ENCODE assay signal across 16 mouse cellular contexts in genomic region chr7:130037573-130037925, GRCm38 (mm10).
DNase-seq lines count a peak whose midpoint lies in the region; ATAC-seq and TF ChIP-seq lines count a peak whose summit lies in the region.
"Had no signal": no experiment of that assay in that cellular context is flagged by ENCODE, and none has a peak within 500 bp of the region (broad histone marks: within the 10 kb centered on the region; RNA-seq: fewer than 3 reads in every experiment).

No protein-coding gene starts in this region.

- no peaks in the 10 kb centered on the region for H3K27me3 ChIP-seq in limb, embryonic 15.5 days
- no peaks in the 10 kb centered on the region for H3K27me3 ChIP-seq in limb, embryonic 10.5 days (ENCODE audit: low read depth, poor library complexity, severe bottlenecking)
- H3K27me3 ChIP-seq in lung, embryonic 15.5 days, result no peaks in the 10 kb centered on the region
- H3K27me3 ChIP-seq in stomach, postnatal 0 days (ENCODE audit: control insufficient read depth, insufficient read depth, low read length), result no peaks in the 10 kb centered on the region
- H3K27me3 ChIP-seq in kidney, embryonic 15.5 days, result no peaks in the 10 kb centered on the region

- H3K27ac ChIP-seq in limb, embryonic 15.5 days, result 0 out of 2 replicates have a peak overlapping the region, but pooled peaks have one; percentile 50
- no peak overlapping the region for H3K27ac ChIP-seq in limb, embryonic 10.5 days
- H3K27ac ChIP-seq in lung, embryonic 15.5 days, result peak overlapping the region; percentile 79
- peak overlapping the region; percentile 89 for H3K27ac ChIP-seq in stomach, postnatal 0 days (replicated peaks)
- no peak overlapping the region for H3K27ac ChIP-seq in kidney, embryonic 15.5 days
- H3K27ac ChIP-seq: forebrain, embryonic 10.5 days; hindbrain, embryonic 14.5 days; liver, embryonic 14.5 days; midbrain, embryonic 12.5 days; neural tube, embryonic 12.5 days had no signal

- peak; percentile 34 to 47 for DNase-seq in cerebellum, postnatal 10 days
- DNase-seq in cerebellum, adult 11-12 months, result no peak
- DNase-seq in limb, embryonic 10.5 days (ENCODE audit: low spot score), result no peak
- DNase-seq in stomach, postnatal 0 days (ENCODE audit: low spot score), result no peak
- DNase-seq in kidney, postnatal 25 days, result no peak
- DNase-seq: B cell, adult 2 months; kidney, postnatal 36 days; right cerebral cortex, postnatal 14 days had no signal

- 82% methylated on average over 4 of the region's 4 CpGs for WGBS in limb, embryonic 15.5 days
- 84% methylated on average over 4 of the region's 4 CpGs for WGBS in limb, embryonic 10.5 days
- 48% methylated on average over 4 of the region's 4 CpGs for whole genome bisulfite sequencing in lung, embryonic 15.5 days
- 61% methylated on average over 4 of the region's 4 CpGs for WGBS in stomach, postnatal 0 days
- WGBS in kidney, embryonic 15.5 days, result 72% methylated on average over 4 of the region's 4 CpGs

- no peaks in the 10 kb centered on the region for H3K9me3 ChIP-seq in limb, embryonic 15.5 days
- H3K9me3 ChIP-seq in limb, embryonic 10.5 days (replicated peaks), result no peaks in the 10 kb centered on the region
- H3K9me3 ChIP-seq in lung, embryonic 15.5 days, result no peaks in the 10 kb centered on the region
- H3K9me3 ChIP-seq in stomach, postnatal 0 days (ENCODE audit: control insufficient read depth, low read length), result no peaks in the 10 kb centered on the region
- no peaks in the 10 kb centered on the region for H3K9me3 ChIP-seq in kidney, embryonic 15.5 days (replicated peaks)
- H3K9me3 ChIP-seq: midbrain, embryonic 12.5 days; neural tube, embryonic 12.5 days had no signal

- no peak overlapping the region for H3K4me2 ChIP-seq in limb, embryonic 15.5 days
- H3K4me2 ChIP-seq in lung, embryonic 15.5 days, result no peak overlapping the region
- no peak overlapping the region for H3K4me2 ChIP-seq in stomach, postnatal 0 days (replicated peaks; ENCODE audit: low read depth)
- no peak overlapping the region for H3K4me2 ChIP-seq in kidney, embryonic 15.5 days
- H3K4me2 ChIP-seq: hindbrain, embryonic 14.5 days; midbrain, embryonic 12.5 days; neural tube, embryonic 12.5 days had no signal

- no peak for ATAC-seq in limb, embryonic 15.5 days (ENCODE audit: insufficient number of reproducible peaks, low FRiP score, low TSS enrichment, low read depth)
- peak; percentile 83 for ATAC-seq in lung, embryonic 15.5 days (ENCODE audit: borderline replicate concordance, extremely low read depth, low FRiP score, low TSS enrichment)
- 0 out of 2 replicates have a peak, but pooled peaks have one; percentile 4 for ATAC-seq in stomach, postnatal 0 days (ENCODE audit: low FRiP score, low TSS enrichment)
- ATAC-seq in kidney, embryonic 15.5 days (replicated peaks; ENCODE audit: low FRiP score), result no peak

- peaks cover 9% of the 10 kb centered on the region for H3K4me1 ChIP-seq in limb, embryonic 15.5 days
- peaks cover 18% of the 10 kb centered on the region; the same call in 1 of the 2 replicates for H3K4me1 ChIP-seq in limb, embryonic 10.5 days
- peaks cover 38% of the 10 kb centered on the region for H3K4me1 ChIP-seq in lung, embryonic 15.5 days
- H3K4me1 ChIP-seq in stomach, postnatal 0 days (replicated peaks; ENCODE audit: control insufficient read depth, insufficient read depth), result no peaks in the 10 kb centered on the region; the same call in 1 of the 2 replicates
- peaks cover 19% of the 10 kb centered on the region for H3K4me1 ChIP-seq in kidney, embryonic 15.5 days

- no peak for TF ChIP-seq EP300 in stomach, postnatal 0 days (optimal IDR thresholded peaks at IDR 0.05)

- H3K4me3 ChIP-seq in limb, embryonic 15.5 days, result no peak overlapping the region
- H3K4me3 ChIP-seq in limb, embryonic 10.5 days, result no peak overlapping the region
- H3K4me3 ChIP-seq in lung, embryonic 15.5 days, result no peak overlapping the region
- no peak overlapping the region for H3K4me3 ChIP-seq in stomach, postnatal 0 days (ENCODE audit: low read depth, low read length)
- no peak overlapping the region for H3K4me3 ChIP-seq in kidney, embryonic 15.5 days (replicated peaks)
- H3K4me3 ChIP-seq: forebrain, embryonic 10.5 days; midbrain, embryonic 12.5 days; neural tube, embryonic 12.5 days had no signal

- no peak for TF ChIP-seq CTCF in stomach, postnatal 0 days (IDR thresholded peaks at IDR 0.05; ENCODE audit: low read depth)

- no peaks in the 10 kb centered on the region for H3K36me3 ChIP-seq in limb, embryonic 15.5 days
- H3K36me3 ChIP-seq in limb, embryonic 10.5 days, result no peaks in the 10 kb centered on the region
- no peaks in the 10 kb centered on the region for H3K36me3 ChIP-seq in lung, embryonic 15.5 days
- no peaks in the 10 kb centered on the region for H3K36me3 ChIP-seq in stomach, postnatal 0 days (ENCODE audit: control insufficient read depth, insufficient read depth, low read length)
- no peaks in the 10 kb centered on the region for H3K36me3 ChIP-seq in kidney, embryonic 15.5 days
- H3K36me3 ChIP-seq: forebrain, embryonic 10.5 days; midbrain, embryonic 12.5 days; neural tube, embryonic 12.5 days had no signal

- H3K9ac ChIP-seq in limb, embryonic 15.5 days, result no peak overlapping the region
- H3K9ac ChIP-seq in lung, embryonic 15.5 days, result no peak overlapping the region
- H3K9ac ChIP-seq in stomach, postnatal 0 days (ENCODE audit: low read length), result no peak overlapping the region
- H3K9ac ChIP-seq in kidney, embryonic 15.5 days, result no peak overlapping the region
- H3K9ac ChIP-seq: hindbrain, embryonic 14.5 days; liver, embryonic 14.5 days; midbrain, embryonic 12.5 days; neural tube, embryonic 12.5 days had no signal

Comparison
In these comparisons a context has a peak if more than half of its experiments do, and no peak if none do; other contexts are left out.
1. DNase-seq: peak in cerebellum, postnatal 10 days (2 of 2); none in cerebellum, adult 11-12 months (single experiment), limb, embryonic 10.5 days (single experiment), stomach, postnatal 0 days (single experiment) and kidney, postnatal 25 days (0 of 2).
2. H3K27ac ChIP-seq: peak in limb, embryonic 15.5 days (single experiment), lung, embryonic 15.5 days (single experiment) and stomach, postnatal 0 days (single experiment); none in limb, embryonic 10.5 days (single experiment) and kidney, embryonic 15.5 days (single experiment).
3. ATAC-seq: peak in lung, embryonic 15.5 days (single experiment) and stomach, postnatal 0 days (single experiment); none in limb, embryonic 15.5 days (single experiment) and kidney, embryonic 15.5 days (single experiment).